Mouse (Mus musculus) R1 (cell line): ENCODE data around the gene Epm2aip1.
A peak's percentile ranks its signal among the peaks of the same experiment; 100 is the strongest.

ENCODE experiments used
- DNase-seq: peaks from one replicate; pipeline ENCODE4 v3.0.0-alpha.2; 2018; ENCODE audit warnings: low read depth, low spot score

Epm2aip1 gene

DNA sequence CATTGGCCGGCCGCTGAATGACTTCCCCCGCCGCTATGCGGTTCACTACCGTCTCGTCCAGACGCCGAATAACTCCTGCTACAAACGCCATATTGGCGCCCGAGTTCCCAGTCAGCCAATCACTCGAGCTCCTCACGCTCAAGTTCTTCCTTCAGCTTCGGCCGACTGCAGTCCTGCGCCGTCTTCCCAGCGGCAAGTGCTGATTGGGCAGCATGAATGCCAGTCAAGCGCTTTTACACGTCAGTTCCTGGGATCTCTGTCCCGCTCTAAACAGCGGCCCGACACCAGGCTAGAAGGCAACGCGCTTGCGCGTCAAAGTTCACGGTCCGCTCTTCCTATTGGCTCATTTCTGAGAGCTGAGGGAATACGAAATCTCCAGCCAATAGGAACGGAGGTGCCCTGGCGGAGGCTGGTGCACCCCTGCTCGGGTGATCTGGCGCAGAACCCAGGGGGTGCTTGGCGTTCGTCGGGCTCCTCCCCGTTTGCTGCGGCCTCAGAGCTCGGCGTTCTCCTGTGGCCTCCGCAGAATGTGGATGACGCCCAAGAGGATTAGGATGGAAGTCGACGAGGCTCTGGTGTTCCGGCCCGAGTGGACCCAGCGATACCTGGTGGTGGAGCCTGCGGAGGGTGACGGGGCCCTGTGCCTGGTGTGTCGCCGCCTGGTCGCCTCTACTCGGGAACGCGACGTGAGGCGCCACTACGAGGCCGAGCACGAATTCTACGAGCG lies at the start of gene Epm2aip1, which contains the start of gene Mlh1:
Gene Epm2aip1, plus strand, starts transcription at position 496 of the 727 bp plus-strand sequence.
Gene Mlh1, minus strand, starts transcription at position 358 of the 727 bp plus-strand sequence.
- DNase-seq = peak; percentile 100

DNA sequence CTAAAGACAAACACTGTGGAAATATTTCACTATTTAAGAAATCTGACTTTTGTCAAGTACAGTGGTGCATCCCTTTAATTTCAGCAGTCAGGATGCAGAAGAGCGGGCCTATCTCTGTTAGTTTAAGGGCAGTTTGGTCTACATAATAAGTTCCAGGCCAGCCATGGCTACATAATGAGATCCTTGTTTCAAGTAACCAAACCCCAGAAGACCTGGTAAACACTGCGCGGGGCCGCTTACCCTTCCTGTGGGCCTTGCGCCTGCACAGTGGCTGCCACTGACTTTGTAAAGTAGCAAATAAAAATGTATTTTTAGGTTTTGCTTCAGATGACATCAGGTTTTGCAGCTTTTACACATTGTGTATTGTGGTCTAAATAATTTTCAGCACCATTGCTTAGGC lies 48.3 kb upstream of the Epm2aip1 start:
- DNase-seq = no peak

DNA sequence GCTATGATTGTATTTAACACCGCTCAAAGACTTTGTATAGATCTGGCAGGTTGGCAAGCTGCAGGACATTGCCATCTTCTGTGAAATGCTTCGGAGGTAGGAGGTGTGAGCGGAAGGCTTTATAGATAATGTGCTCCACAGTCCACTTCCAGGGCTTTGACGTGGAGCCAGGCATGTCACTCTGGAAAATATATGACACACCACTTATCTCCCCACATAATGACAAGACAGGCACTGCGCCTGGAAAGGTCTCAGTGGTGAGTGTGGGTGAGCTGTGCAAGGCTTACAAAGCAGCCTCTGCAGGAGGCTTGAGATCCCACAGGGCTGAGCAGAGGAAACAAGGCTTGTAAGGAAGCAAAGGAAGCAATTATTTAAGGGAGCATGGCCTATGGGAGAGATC lies 43.3 kb upstream of the Epm2aip1 start:
- DNase-seq = no peak

DNA sequence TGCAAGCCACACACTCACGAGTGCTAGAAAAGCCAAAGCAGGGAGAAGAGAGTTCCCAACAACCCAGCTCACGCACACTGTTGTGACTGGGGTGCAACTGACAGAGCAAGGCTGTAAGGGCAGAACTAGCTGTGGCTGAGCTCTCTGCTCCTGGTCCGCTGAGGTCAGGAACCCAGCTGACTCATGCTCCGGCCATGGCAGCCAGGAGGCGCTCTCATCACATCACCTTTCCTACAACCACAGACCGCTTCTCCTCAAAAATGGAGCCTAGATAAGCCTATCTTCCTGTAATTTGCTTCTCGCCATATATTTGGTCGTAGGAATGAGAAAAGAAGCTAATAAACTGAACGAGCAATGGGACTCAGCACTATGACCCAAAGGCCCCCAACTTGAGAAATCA lies 37.0 kb upstream of the Epm2aip1 start:
- peak; percentile 53 for DNase-seq

DNA sequence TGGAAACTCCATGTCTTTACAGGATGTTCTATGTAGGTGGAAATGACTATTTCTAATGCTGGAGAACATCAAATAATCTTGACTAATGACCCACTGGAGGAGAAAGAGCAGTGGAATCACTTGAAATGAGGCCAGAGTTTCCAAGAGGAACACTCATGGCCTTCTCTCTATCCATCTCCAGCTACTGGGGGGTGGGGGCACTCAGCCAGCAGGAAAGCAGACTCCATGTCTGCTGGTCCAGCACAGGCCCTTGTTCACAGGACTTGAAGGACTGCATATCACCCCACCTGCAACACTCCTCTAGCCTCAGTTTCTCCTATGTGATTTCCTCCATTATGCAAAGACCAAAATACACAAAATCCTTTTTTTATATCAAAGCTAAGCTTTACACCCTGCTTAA lies 34.0 kb upstream of the Epm2aip1 start:
- no peak for DNase-seq

DNA sequence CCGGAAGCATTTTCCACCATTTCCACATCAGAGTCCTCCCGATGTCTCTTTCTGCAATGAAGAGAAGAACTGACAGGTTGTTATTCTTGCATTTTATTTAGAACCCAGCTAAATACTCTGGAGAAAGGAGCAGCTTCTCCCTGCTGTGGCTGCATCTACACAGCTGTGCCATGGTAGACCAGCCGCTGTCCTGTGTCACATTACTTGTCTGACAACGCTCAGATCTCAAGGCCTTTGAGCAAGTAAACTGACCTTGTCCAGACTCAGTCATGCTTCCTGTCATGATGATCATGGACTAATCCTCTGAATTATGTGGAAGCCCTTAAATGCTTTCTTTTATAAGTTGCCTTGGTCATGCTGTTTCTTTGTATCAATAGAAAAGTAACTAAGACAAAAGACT lies 31.9 kb upstream of the Epm2aip1 start:
- DNase-seq = no peak

DNA sequence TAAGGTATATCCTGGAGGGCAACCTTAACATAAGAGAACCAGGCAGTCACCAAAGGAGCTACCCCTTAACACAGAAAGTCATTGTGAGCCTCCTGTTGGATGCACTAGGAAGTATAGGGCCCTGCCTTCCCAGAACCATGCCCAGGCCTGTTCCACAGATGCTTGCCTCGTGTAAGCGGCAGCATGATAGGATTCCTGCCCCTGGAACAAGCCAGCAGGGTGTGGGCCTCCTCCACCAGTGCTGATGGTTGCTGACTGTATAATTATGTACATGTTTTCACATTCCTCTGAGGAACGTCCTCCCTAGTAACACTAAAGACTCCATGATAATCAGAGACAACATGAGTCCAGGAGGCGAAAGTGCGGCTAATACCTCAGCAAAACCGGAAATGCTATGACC lies 28.3 kb upstream of the Epm2aip1 start:
- peak; percentile 67 for DNase-seq

DNA sequence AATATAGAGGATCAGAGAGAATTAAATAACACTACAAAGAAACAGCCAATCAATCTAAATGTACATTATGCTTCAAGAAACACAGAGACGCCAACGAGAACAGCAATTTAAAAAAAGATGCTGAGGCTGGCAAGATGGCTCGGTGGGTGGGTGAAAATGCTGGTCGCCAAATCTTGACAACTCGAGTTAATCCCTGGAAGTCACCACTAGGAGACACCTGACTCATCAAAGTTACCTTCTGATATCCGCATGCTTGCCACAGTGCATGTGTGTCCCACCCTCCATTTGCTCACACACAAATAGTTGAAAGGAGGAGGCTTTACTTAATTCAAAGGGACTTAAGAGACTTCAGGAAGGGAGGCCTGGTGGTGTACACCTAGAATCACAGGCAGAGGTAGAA lies 26.2 kb upstream of the Epm2aip1 start:
- DNase-seq = peak; percentile 80

DNA sequence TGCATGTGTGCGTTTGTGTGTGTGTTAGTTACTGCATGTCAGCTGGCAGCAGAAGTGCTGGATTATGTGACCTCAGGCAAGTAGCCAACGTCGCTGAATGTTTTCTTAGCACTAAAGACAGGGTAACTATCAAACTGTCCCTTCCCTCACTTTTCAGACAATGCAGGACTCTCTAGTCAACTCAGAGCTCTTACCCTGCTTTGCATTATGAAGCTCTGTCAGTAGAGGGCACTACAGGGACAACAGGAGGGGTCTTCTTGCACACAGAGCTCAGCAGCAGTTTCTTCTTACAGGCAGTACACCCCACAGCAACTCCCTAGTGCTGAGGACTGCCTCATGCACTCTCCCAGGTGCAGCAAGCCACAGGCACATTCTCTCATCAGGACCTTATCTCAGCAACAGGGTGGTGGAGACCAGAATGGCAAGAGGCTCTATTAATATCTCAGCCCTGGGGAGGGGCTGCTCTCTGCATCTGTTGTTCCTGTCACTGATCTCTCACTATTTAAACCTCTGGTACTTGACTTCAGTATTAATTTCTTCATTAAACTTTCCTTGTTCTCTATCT lies 24.0 kb upstream of the Epm2aip1 start:
- DNase-seq = peak; percentile 70

DNA sequence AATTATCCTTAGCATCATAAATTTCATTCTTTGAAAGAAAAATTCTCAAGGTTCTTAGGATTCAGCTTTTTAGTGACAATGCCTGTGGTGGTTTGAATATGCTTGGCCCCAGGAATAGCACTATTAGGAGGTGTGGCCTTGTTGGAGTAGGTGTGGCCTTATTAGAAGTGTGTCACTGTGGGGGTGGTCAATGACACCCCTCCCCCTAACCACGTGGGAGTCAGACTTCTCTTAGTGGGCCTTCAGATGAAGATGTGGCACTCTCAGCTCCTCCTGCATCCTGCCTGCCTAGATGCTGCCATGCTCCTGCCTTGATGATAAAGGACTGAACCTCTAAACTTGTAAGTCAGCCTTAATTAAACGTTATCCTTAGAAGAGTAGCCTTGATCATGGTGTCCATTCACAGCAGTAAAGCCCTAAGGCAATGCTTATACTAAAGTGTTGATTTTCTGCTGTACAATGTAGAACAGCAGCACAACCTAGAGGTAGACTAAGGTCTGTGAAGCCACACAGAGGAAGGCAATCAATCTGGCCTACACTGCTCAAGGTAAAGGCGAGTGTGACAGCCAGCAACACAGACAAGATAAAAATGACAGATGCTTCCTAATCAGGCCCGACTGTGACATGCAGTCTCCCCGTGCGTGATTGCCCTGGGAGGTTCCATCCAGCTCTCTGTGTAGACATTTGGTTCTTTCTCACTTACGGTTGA lies 19.4 kb upstream of the Epm2aip1 start:
- DNase-seq = peak; percentile 82

DNA sequence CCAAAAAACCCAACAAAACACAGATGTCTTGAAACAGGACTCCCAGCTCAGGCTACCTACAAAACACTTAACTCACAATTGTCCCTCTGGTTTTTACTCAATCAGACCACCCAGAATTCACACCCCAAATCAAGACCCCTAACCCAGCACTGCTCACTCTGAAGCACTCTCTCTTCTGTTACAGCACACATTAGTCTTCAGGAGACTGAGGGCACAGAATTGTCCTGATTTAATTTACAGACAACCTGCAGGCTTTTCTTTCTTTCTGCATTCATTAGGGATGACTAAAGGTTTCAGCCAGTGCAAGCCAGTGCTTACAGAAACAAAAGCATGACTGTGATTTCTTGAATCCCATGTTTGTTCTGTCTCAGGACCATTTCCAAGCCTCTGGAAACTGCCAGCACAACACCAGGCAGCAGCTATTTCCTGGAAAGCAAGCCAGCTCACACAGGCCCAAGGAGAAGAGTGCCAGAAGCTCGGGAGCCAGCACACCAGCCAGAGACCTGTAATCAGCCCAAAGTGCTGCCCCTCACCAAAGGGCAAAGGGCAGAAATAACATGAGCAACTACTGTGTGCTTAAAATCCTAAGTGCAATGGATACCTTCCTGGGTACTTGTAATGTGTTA lies 11.3 kb upstream of the Epm2aip1 start:
- DNase-seq = no peak

DNA sequence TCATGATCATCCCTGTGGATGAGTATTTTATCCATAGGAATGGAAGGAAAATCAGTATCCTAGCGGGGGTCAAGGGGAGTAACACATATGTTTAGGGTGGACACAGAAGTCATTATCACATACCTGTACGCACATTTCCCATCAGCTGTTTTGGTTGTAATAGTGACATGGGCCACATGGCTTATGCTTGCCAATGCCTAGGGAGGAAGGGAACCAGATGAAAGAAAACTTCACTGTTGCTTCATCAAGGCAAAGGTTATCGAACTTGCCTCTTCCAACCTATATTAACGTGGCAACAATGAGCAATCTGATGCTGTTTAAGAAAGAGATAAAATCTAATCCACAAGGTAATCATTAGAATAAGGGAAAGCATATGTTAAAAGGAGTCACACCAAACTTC lies 10.4 kb upstream of the Epm2aip1 start:
- no peak for DNase-seq

DNA sequence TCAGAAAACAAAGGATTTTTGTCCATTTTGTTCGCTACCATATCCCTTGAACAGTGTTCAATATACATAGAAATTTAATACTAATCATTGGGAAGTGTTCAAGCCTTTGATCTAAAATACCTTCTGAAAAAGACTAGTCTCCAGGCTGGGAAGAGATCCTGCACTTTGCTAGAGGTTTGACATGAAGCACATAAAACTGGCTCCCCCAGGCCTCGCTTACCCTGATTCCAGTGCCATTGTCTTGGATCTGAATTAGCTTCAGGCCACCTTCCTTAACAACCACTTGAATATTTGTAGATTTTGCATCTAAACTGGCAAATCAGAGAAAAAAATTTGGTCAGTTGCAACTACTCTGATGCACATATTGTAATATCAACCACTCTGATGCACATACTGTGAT lies 3.7 kb upstream of the Epm2aip1 start:
- no peak for DNase-seq

DNA sequence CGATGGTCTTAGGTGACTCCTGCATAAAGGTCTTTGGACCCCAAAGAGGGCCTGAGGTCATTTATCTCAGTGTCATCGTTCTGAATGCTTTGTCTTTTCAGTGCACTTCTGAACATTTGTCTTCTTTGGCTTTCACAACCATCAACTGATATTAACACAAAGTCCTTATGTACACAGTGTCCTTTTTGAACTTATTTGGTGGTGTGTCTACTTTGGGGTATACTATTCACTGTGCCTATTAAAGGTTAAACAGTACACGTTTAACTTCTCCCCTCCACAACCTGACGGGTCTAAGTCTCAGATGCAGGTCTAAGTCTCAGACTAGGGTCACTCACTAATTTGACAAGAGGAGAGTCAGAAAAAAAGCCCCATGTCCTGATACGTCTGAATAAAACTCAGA lies 1.1 kb upstream of the Epm2aip1 start:
- DNase-seq = no peak

DNA sequence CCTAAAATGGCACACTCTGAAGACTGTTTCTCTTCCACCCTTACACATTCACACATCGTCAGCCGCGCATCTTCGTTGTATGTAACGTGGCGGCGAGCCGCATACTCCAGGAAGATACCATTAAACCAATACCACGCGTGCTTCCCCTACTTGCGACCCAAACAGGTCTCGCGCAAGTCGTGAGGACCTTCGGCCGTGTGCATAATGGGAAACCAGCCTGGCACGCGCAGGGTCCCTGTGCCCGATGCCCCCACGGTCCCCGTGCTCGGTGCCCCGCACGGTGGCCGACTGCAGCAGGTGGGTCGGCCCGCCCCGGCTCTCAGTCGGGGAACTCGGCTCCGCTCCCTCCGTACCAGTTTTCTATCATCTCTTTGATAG lies 684 bp upstream of the Epm2aip1 start:
- peak; percentile 70 for DNase-seq

DNA sequence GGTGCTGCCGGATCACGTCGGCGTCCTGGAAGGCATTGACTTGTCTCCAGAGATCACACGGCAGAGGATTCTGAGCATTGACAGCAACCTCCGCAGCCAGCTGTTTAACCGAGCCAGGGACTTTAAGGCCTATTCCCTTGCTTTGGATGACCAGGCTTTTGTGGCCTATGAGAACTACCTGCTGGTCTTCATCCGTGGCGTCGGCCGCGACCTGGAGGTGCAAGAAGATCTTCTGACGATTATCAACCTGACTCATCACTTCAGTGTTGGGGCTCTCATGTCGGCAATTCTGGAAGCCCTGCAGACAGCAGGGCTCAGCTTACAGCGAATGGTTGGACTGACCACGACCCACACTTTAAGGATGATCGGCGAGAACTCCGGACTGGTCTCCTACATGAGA lies 627 bp downstream of the Epm2aip1 start:
- DNase-seq = no peak

DNA sequence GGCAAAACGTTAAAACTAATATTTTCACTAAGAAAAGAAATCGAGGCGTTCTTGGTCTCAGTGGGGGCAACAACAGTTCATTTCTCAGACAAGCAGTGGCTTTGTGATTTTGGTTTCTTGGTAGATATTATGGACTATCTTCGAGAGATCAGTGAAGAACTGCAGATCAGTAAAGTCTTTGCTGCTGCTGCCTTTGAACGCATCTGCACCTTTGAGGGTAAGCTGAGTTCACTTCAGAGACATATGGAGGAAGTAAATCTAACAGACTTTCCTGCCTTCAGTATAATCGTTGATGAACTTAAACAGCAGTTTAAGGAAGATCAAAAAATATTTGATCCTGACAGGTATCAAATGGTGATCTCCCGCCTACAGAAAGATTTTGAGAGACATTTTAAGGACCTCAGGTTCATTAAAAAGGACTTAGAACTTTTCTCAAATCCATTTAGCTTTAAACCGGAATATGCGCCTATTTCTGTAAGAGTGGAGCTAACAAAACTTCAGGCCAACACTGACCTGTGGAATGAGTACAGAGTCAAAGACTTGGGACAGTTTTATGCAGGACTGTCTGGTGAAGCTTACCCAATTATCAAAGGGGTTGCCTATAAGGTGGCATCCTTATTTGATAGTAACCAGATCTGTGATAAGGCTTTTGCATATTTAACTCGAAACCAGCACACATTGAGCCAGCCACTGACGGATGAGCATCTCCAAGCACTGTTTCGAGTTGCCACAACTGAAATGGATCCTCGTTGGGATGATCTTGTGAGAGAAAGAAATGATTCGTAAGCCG lies 1.5 kb downstream of the Epm2aip1 start:
- no peak for DNase-seq

DNA sequence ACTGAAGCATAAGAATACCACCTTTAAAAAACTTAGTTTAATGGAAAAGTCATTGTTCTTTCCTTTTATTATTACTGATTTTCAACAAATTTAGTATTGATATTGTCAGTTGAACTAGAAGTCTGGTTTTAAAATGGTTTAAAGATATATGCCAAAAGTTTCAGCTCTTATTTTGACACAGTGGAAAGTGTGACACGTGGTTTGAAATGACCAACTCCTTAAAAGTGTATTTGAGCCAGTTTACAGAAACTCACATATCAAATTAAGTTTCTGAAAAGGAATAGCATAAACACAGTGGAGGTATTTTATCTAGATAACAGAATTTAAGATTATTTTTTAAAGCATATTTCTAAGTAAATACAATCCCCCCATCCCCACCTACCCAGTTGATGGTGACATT lies 2.2 kb downstream of the Epm2aip1 start:
- DNase-seq = no peak

DNA sequence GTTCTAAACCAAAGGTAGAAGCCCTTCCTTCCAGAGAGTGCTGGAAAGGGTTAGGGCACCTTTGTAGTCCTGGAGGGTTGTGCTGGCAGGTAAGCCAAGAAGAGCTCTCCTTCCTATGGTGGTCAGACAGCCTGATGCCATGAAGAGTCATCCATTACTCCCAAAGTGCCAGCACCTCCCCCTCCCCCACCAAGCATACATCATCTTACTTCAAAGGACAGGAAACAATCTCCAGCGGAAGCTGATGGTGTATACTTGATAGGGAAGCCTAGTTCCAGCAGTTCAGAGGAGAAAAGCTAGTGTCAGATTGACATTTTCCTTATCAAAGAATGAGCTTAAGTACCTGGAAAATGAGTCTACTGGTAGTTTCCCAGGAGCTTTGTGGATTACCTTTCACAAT lies 3.4 kb downstream of the Epm2aip1 start:
- no peak for DNase-seq

DNA sequence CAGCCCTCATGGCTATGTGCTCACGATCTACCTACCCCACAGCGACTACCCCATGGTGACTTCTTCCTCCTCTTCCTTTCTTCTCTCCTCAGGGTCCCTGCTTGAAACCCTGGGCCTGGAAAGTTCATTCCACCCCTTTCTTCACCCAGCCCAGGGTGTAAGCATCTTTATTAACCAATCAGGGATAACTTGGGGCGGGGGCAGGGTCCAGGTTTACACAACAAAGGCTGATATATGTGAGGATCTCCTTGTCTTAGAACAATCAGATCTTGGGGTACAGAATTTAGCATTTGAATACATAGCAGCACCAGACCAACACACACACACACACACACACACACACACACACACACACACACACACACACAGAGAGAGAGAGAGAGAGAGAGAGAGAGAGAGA lies 13.3 kb downstream of the Epm2aip1 start:
- DNase-seq = peak; percentile 47

DNA sequence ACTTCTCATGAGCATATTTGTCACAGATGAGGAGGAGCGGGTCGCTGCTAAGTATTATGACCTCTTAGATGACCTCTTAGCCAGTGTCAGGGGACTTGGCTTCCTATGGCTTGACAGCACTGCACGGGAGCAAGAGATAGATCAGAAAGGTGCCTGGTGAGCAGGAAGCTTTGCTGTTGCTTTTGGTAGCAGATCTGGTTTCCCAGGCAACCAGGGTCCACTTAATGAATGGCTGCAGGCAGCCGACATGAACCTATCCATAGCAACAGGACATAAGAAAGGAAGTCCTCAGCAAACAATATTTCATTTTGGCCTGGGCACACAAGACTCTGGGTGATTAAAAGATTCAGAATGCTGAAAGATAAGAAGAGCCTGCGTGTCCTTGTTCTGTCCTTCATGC lies 13.9 kb downstream of the Epm2aip1 start:
- peak; percentile 50 for DNase-seq

DNA sequence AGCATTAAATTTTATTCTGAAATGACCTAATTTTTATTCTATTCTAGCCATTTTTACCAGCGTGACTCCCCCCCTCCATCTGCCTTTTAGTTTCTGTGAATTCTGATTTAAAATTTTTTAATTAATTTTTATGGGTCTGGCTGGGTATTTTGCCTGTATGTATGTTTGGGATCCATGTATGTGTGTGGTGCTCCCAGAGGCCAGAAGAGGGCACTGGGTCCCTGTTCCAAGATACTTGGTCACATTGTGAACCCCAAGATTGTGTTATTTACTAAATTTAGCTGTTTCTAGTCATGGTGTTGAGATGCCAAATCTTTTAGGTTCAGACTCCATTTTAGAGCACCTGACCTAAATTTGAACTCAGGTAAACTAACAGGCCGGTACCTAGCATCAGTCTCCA lies 14.7 kb downstream of the Epm2aip1 start:
- DNase-seq = no peak
